Mouse (Mus musculus): Measurements from ENCODE around the gene Setd1a.

DNA sequence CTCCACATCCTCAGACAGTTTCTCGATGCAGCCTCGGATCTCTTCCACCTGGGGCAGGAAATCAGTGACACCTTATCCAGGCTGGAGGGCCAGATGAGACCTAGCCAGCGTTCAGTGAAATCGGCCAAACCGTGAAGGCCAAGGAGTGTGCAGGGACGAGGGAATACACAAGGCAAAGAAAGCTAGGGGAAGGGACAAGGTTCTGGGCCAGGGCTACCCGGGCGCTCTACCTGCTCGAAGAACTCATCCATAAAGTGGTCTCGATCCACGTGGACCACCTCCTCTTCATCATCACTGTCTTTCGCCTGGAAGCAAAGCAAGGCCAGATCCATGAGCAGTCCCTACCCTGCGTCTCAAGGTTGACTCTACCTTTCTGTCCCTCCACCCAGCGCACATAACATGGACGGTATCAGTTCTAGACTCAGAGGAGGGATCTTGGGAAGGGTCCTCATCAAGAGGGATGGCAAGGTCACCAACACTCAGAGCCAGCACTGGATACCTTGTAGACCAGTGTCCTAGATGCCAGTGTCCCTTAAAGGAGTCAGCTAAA lies 38.7 kb downstream of the Setd1a start:
- TF ChIP-seq CTCF (IDR thresholded peaks at IDR 0.05) (no peak), EP300 (IDR thresholded peaks at IDR 0.05) (no peak)

Data from lung, postnatal 0 days (tissue).